Mouse (Mus musculus) midbrain, embryonic 15.5 days (tissue): ENCODE results near the gene Bin2. TPM values are rescaled to one million over a fixed set of nuclear protein-coding genes. Genes with fewer than 3 reads are reported as not detected.

Experiments used
- ATAC-seq: fragments of 200-750 bp; cut with Nextera tagmentation; replicated peaks from 2 replicates; pipeline ENCODE4 v1.8.0; 2017; ENCODE audit warnings: moderate TSS enrichment
- H3K27ac ChIP-seq: fragments of 300-500 bp; sonication (generic); 2 replicates; pipeline ENCODE4 v1.5.1; 2015; ENCODE audit warnings: mild to moderate bottlenecking, inconsistent platforms
- H3K27me3 ChIP-seq: fragments of 300-500 bp; sonication (generic); replicated peaks from 2 replicates; pipeline ENCODE4 v1.6.1; 2015; ENCODE audit warnings: inconsistent platforms
- H3K36me3 ChIP-seq: fragments of 300-500 bp; sonication (generic); replicated peaks from 2 replicates; pipeline ENCODE4 v1.6.1; 2015; ENCODE audit warnings: inconsistent platforms
- H3K4me1 ChIP-seq: fragments of 300-500 bp; sonication (generic); 2 replicates; pipeline ENCODE4 v1.6.1; 2015; ENCODE audit warnings: inconsistent platforms
- H3K4me2 ChIP-seq: fragments of 300-500 bp; sonication (generic); 2 replicates; pipeline ENCODE4 v1.6.1; 2015; ENCODE audit warnings: inconsistent platforms, mild to moderate bottlenecking, moderate library complexity
- H3K4me3 ChIP-seq: fragments of 300-500 bp; sonication (generic); 2 replicates; pipeline ENCODE4 v1.5.1; 2015; ENCODE audit warnings: mild to moderate bottlenecking, inconsistent platforms
- H3K9ac ChIP-seq: fragments of 300-500 bp; sonication (generic); 2 replicates; pipeline ENCODE4 v1.6.1; 2015; ENCODE audit warnings: mild to moderate bottlenecking, inconsistent platforms
- H3K9me3 ChIP-seq: fragments of 300-500 bp; sonication (generic); 2 replicates; pipeline ENCODE4 v1.6.1; 2016; ENCODE audit warnings: inconsistent platforms
- WGBS: fragments of 180-500 bp; shearing (Covaris S2); methylation state at CpG from one replicate; pipeline ENCODE4 v1.1.7; 2015; ENCODE audit warnings: mixed read lengths; 5-methylcytosine and 5-hydroxymethylcytosine counted together
- polyA plus RNA-seq: library from polyadenylated mRNA; unstranded; fragments of >200 nt; fragmentation: Nextera tagmentation; extraction: Ambion mirVana; gene quantifications from 2 replicates; pipeline ENCODE4 v1.2.1, GENCODE M21; 2015

Gene Bin2
- polyA plus RNA-seq, 1 experiment from 2014 or later: 1.0 TPM

DNA sequence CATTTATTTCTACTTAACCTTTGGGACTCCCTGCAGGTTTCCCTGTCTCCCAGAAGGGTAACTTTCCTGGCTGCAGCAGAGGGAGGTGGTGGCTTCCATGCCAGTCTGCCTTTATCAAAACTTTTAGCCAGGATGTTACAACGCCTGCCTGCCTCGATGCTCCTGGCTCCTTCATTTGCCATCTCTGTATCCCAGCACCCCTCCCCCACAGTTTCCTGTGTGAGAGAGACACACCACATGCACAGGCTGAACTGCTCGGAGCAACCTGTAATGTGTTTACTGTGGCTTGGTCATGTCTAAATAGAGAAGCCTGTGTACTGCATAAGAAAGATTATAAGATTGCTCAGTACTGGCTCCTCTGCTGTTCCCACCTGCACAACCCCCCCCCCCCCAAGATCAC, 11.0 kb upstream of the Bin2 start:
- Histone ChIP-seq H3K4me3 (no peak overlapping the region), H3K9ac (no peak overlapping the region), H3K36me3 (no peaks in the 10 kb centered on the region), H3K27ac (no peak overlapping the region), H3K27me3 (0 out of 2 replicates have a peak, but pooled peaks cover 2% of the 10 kb centered on the region), H3K4me2 (no peak overlapping the region), H3K4me1 (no peaks in the 10 kb centered on the region), H3K9me3 (no peaks in the 10 kb centered on the region)
- WGBS: 67% methylated on average over 3 of the region's 3 CpGs
- ATAC-seq: no peak

DNA sequence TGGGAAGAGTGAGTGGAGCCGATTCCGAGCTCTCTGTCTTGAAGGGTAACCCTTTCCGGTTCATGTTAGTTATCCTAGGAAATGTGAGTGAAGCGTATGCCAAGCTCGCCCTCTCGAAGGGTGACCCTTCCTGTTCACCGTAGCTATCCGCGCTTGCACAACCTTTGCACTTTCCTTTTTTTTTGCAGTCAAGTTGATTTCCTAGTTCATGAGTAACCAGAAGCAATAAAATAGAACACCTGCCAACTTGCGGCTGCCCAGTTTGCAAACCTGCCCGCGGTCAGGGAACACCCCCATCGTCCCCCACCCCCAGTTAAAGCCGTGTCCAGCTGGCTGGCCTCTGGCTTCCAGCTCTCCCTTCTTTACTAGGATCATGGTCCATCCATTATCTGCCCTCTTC, 9.7 kb upstream of the Bin2 start:
- 93% methylated on average over 14 of the region's 14 CpGs for WGBS
- Histone ChIP-seq H3K4me1 (no peaks in the 10 kb centered on the region), H3K4me3 (no peak overlapping the region), H3K27ac (no peak overlapping the region), H3K9ac (no peak overlapping the region), H3K9me3 (no peaks in the 10 kb centered on the region), H3K4me2 (no peak overlapping the region), H3K36me3 (no peaks in the 10 kb centered on the region), H3K27me3 (no peaks in the 10 kb centered on the region)
- ATAC-seq: no peak

DNA sequence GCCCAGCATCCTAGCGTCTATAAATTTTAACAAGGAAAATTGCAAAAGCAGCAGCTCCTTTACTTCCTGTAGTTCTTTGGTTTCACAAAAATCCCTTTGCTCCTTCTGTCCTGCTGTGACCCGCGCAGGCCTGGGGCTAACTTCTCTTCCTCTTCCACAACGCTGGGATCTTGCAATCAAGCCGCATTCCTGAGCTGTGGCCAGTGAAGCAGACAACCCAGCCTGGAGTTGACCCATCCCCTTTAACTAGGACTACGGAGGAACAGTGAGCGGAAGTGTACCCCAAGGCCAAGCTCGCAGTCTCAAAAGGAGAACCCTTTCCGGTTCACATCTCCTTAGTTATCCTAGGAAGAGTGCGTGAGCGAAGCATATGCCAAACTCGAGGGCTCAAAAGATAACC, 9.2 kb upstream of the Bin2 start:
- Histone ChIP-seq H3K4me1 (no peaks in the 10 kb centered on the region), H3K9ac (no peak overlapping the region), H3K4me2 (no peak overlapping the region), H3K27ac (no peak overlapping the region), H3K27me3 (no peaks in the 10 kb centered on the region), H3K4me3 (no peak overlapping the region), H3K36me3 (no peaks in the 10 kb centered on the region), H3K9me3 (no peaks in the 10 kb centered on the region)
- no peak for ATAC-seq
- 82% methylated on average over 12 of the region's 12 CpGs for WGBS

DNA sequence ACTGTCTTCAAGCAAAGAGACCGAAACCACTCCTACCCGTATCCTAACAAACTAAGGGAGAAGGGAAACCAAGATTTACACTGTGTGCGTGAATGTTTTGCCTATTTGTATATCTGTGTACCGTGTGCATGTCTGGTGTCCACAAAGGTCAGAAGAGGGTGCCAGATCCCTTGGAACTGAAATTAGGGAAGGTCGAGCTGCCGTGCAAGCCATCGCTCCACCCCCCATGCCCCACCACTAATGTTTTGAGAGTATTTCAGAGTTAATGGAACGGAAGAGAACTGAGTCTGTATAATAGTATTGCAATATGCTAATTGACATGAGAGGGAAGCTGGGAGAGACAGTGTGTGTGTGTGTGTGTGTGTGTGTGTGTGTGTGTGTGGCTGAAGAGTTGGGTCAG, 8.3 kb upstream of the Bin2 start:
- Histone ChIP-seq H3K27ac (no peak overlapping the region), H3K27me3 (no peaks in the 10 kb centered on the region), H3K36me3 (no peaks in the 10 kb centered on the region), H3K4me2 (no peak overlapping the region), H3K9ac (no peak overlapping the region), H3K4me3 (no peak overlapping the region), H3K9me3 (no peaks in the 10 kb centered on the region), H3K4me1 (no peaks in the 10 kb centered on the region)
- 89% methylated on average over 8 of the region's 8 CpGs for WGBS
- no peak for ATAC-seq

DNA sequence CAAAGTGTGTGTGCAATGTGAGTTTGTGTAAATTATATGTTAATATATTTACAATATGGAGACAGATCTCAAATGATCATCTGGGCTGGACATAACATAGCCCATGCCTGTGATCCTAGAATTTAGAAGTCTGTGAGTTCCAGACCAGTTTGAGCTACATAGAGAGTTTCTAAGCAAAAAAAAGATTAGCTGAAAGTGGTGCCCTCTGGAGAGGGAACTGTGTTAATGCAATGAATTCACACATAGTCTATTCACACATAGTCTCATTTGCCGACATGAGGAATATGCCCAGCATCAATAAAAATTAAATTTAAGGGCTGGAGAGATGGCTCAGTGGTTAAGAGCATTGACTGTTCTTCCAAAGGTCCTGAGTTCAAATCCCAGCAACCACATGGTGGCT, 7.2 kb upstream of the Bin2 start:
- Histone ChIP-seq H3K9me3 (no peaks in the 10 kb centered on the region), H3K4me2 (no peak overlapping the region), H3K9ac (no peak overlapping the region), H3K27me3 (no peaks in the 10 kb centered on the region), H3K27ac (no peak overlapping the region), H3K4me1 (no peaks in the 10 kb centered on the region), H3K4me3 (no peak overlapping the region), H3K36me3 (no peaks in the 10 kb centered on the region)
- 83% methylated on average over 1 of the region's 1 CpGs for WGBS
- ATAC-seq: no peak

DNA sequence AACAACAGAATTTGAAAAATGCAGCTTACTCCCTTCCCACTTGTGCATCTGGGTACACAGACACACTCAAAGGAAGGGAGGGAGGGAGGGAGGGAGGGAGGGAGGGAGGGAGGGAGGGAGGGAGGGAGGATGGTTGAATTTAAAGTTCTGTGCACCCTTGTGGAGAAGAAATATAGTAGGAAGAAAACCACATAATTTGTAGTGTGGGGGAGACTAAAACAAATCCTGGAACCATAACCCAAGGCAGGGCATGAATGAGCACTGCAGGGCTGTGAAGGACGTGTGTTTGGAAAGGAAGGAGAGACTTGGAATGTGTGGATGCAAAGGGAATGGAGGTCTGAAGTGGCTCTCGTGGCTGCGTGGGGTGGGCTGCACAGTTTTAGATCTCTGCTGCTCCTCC, 6.1 kb upstream of the Bin2 start:
- Histone ChIP-seq H3K9me3 (no peaks in the 10 kb centered on the region), H3K9ac (no peak overlapping the region), H3K4me3 (no peak overlapping the region), H3K27me3 (no peaks in the 10 kb centered on the region), H3K4me2 (no peak overlapping the region), H3K27ac (no peak overlapping the region), H3K4me1 (no peaks in the 10 kb centered on the region), H3K36me3 (no peaks in the 10 kb centered on the region)
- 59% methylated on average over 3 of the region's 3 CpGs for WGBS
- ATAC-seq: no peak

DNA sequence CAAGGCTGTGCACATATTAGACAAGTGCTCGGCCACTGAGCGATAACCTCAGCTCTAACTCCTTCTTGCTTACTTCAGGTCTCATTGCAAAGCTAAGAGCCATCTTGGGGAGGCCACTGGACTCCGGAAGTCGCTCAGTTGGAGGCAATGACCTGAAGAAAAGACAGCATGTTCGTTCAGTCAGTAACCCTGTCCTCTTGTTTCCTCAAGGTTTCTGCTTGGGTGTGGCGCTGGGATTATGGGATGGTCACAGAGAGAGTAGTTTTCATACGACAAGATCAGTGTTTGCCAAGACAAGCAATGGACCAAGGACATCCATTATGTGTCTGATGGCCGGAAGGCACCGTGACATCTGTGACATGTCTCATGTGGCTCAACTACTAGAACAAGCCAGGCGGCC, 5.2 kb upstream of the Bin2 start:
- 87% methylated on average over 10 of the region's 10 CpGs for WGBS
- Histone ChIP-seq H3K9ac (no peak overlapping the region), H3K36me3 (no peaks in the 10 kb centered on the region), H3K4me2 (no peak overlapping the region), H3K9me3 (no peaks in the 10 kb centered on the region), H3K27me3 (no peaks in the 10 kb centered on the region), H3K4me1 (no peaks in the 10 kb centered on the region), H3K4me3 (no peak overlapping the region), H3K27ac (no peak overlapping the region)
- no peak for ATAC-seq

DNA sequence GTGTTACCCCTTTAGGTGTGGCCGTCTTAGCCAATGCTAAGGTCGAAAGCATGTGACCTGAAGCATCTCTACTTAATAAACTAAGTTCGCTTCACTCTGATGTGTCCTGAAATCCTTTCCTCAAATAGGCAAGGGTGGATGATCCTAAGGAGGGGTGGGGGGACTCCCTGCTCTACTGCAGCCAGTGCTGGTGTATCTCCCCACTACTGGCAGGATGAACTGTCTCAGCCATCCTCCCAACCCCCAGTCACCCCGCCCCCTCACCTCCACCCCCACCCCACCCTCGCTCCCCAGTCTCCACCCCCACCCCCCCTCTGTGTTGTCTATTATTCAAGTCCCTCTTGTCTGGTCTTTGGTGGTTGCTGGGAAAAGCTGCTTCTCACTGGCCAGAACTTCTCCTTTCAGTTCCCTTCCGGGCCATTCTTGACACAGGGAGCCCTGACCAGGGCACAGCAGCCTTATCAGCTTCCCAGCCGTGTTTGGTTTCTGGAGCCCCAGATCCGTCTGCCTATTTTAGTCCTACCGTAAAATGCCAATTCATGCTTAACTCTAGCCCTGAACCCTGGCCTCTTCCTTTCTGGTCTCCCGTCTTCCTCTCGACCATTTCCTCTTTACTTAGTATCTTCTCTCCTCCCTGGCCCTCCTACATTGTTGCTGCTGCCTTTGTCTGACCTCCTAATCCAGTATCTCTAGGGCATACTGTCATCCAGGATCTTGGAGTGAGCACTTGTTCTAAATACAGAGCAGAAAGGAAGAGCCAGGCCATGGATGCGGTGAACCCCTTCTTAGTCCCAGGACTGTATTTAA, 4.4 kb upstream of the Bin2 start:
- H3K4me2 ChIP-seq: no peak overlapping the region
- no peak overlapping the region for H3K27ac ChIP-seq
- 35% methylated on average over 12 of the region's 12 CpGs for WGBS
- no peaks in the 10 kb centered on the region for H3K27me3 ChIP-seq
- H3K4me3 ChIP-seq: no peak overlapping the region
- ATAC-seq: no peak
- H3K9ac ChIP-seq: no peak overlapping the region
- H3K36me3 ChIP-seq: no peaks in the 10 kb centered on the region
- no peaks in the 10 kb centered on the region for H3K4me1 ChIP-seq
- no peaks in the 10 kb centered on the region for H3K9me3 ChIP-seq

DNA sequence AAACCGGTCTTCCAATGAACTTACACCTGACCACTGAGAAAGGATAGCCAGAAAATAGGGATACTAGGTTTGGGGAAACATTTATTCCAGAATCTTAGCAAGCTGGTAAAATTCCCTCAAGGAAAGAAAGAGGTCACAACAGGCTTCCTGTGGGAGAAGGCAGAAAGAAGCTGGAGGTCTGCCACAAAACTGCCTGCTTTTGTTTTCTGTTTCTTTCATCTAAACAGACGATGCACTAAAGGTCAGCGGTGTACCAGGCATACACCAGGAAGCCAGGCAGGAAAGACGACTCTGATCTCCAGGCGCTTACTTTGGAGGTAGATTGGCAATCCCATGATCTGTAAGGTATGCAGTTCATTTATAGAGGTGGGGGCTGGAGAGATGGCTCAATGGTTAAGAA, 1.5 kb upstream of the Bin2 start:
- Histone ChIP-seq H3K36me3 (no peaks in the 10 kb centered on the region), H3K4me3 (no peak overlapping the region), H3K27ac (no peak overlapping the region), H3K4me1 (peaks cover 5% of the 10 kb centered on the region; the same call in 1 of the 2 replicates), H3K4me2 (no peak overlapping the region), H3K9ac (no peak overlapping the region), H3K9me3 (no peaks in the 10 kb centered on the region), H3K27me3 (no peaks in the 10 kb centered on the region)
- WGBS: 73% methylated on average over 5 of the region's 5 CpGs
- ATAC-seq: no peak

DNA sequence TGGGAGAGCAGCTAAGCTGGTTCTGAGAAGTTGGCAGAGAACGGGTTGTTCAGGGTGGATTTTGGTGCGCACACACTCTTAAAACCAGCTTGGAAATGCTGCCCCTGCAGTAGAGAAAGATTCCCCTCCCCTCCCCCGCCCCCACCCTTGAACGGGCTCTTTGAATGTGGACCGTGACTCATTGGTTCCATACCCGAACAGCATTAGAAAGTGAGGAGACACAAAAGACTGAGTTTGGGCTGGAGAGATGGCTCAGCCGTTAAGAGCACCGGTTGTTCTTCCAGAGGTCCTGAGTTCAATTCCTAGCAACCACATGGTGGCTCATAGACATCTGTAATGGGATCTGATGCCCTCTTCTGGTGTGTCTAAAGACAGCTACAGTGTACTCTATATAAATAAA, 651 bp upstream of the Bin2 start:
- no peak overlapping the region for H3K9ac ChIP-seq
- WGBS: 74% methylated on average over 8 of the region's 8 CpGs

DNA sequence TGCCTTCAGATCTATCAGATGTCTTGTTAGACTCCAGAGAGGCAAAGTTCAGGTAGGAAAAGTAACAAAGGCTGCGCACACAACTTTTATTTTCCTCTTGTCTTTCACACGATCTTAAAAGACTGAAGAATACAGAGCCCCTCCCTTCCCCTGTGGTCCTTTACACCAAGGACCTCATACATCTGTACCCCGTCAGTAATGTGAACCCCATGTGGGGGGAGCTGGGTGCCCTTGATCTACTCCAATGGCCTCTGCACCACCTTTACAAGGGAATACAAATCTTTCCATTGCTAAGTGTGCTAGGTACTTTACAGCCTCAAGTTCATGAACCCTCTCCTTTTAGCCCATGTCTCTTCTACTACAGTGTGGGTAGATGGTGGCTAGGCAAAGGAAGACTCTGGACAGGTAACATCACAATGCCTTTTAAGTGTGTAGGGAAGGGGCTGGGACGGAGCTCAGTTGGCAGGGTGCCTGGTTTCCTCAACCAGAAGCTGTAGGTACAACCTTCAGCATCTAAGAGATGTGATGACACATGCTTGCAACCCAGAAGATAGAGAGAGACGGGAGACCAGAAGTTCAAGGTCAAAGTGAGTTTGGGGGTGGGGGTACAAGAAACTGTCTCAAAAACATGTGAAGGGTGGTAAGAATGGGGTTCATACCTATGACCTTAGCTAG, 1.3 kb downstream of the Bin2 start:
- H3K9me3 ChIP-seq: no peaks in the 10 kb centered on the region
- H3K4me1 ChIP-seq: peaks cover 12% of the 10 kb centered on the region
- H3K4me2 ChIP-seq: no peak overlapping the region
- H3K4me3 ChIP-seq: no peak overlapping the region
- H3K27ac ChIP-seq: no peak overlapping the region
- ATAC-seq: no peak
- no peaks in the 10 kb centered on the region for H3K27me3 ChIP-seq
- no peak overlapping the region for H3K9ac ChIP-seq
- H3K36me3 ChIP-seq: no peaks in the 10 kb centered on the region
- 93% methylated on average over 5 of the region's 5 CpGs for WGBS

More for the DNA sequence above, 651 bp upstream of the Bin2 start:
- Histone ChIP-seq H3K4me1 (peaks cover 12% of the 10 kb centered on the region), H3K9me3 (no peaks in the 10 kb centered on the region), H3K36me3 (no peaks in the 10 kb centered on the region), H3K27ac (no peak overlapping the region), H3K27me3 (no peaks in the 10 kb centered on the region), H3K4me2 (no peak overlapping the region), H3K4me3 (no peak overlapping the region)
- ATAC-seq: no peak

DNA sequence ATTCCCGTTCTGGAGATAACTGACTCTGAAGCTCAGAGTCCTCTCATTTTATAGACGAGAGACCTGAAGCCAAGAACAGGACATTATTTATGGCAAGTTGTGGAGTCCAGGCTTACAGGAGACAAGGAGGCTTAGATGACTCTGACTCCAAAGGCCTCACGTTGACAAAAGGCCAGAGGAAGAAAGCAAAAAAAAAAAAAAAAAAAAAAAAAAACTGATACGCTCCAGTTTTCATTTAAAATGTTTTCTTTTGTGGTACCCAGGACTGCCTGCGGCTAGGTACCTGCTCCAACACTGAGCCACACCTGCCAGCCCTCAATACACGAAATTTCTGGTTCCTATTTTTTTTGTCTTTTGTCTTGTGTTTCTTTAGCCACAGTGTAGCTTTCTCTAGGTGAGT, 1.9 kb downstream of the Bin2 start:
- peaks cover 12% of the 10 kb centered on the region for H3K4me1 ChIP-seq
- H3K27me3 ChIP-seq: no peaks in the 10 kb centered on the region
- no peaks in the 10 kb centered on the region for H3K36me3 ChIP-seq
- no peak overlapping the region for H3K27ac ChIP-seq
- no peak overlapping the region for H3K9ac ChIP-seq
- 73% methylated on average over 6 of the region's 6 CpGs for WGBS
- H3K4me2 ChIP-seq: no peak overlapping the region
- no peak for ATAC-seq
- no peaks in the 10 kb centered on the region for H3K9me3 ChIP-seq
- no peak overlapping the region for H3K4me3 ChIP-seq

DNA sequence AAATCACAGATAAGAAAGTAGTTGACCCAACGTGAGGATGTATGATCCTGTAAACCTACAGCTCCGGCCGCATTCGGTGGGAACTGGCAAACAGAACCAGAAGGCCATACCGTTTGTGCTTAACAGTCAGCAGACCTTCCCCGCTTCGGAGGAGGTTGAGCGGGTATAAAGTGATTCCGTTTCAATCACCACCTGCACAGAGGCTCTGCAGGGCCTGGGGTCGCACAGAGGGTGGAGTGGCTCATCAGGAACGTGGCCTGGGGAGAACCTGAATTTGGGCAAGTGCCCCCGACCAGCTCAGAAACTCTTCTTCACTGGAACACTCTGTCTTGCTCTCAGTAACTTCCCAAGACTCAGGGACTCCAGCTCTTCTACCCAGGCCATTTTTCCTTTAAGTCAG, 2.5 kb downstream of the Bin2 start:
- no peaks in the 10 kb centered on the region for H3K36me3 ChIP-seq

More for the DNA sequence above, 2.5 kb downstream of the Bin2 start:
- no peaks in the 10 kb centered on the region for H3K27me3 ChIP-seq
- no peak overlapping the region for H3K4me3 ChIP-seq
- H3K4me2 ChIP-seq: no peak overlapping the region
- WGBS: 40% methylated on average over 12 of the region's 12 CpGs
- peaks cover 12% of the 10 kb centered on the region for H3K4me1 ChIP-seq
- ATAC-seq: no peak
- no peak overlapping the region for H3K9ac ChIP-seq
- no peak overlapping the region for H3K27ac ChIP-seq
- no peaks in the 10 kb centered on the region for H3K9me3 ChIP-seq
